Mouse (Mus musculus): Measurements from ENCODE around the gene Tbxas1. TPM values are rescaled to one million over a fixed set of nuclear protein-coding genes. Genes with fewer than 3 reads are reported as not detected.

The Tbxas1 gene
- polyA plus RNA-seq, 1 experiment from 2014 or later: 0.37 TPM

DNA sequence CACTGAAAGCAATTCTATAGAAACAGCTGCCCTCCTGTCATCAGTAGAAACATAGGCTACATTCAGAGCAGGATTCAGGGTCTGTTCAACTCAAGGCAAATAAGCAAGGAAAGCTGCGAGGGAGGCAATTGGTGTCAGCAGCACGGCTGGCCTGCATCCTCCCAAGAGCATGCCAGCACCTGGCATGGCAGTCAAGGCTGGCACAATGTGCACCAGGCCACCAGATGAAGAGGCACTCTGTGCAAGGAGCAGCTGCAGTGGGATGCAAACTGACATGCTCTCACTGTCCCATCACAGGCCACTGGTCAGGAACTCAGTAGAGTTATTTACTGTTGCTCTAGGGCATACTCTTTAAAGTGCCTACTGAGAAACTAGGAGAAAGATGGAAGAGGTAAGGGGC lies 34.8 kb upstream of the Tbxas1 start:
- POLR2A ChIA-PET: interaction anchor here (1.2 kb wide), 1 partner anchor 12 kb away, joined by 3 read pairs; no protein-coding TSS in a partner anchor
- CTCF ChIA-PET: interaction anchor here (1.4 to 2.1 kb wide), 2 partner anchors 9 to 104 kb away, joined by 3 to 9 read pairs; no protein-coding TSS in a partner anchor
- in situ Hi-C loops (cut with MboI; ENCODE audit: low pct_unique_long_range_greater_than_20kb): no loop called here
- no peak for TF ChIP-seq CTCF (IDR thresholded peaks at IDR 0.05)
- no peak for DNase-seq (ENCODE audit: low read depth, low spot score)
- ATAC-seq: no peak
- no peaks in the 10 kb centered on the region for H3K27me3 ChIP-seq

DNA sequence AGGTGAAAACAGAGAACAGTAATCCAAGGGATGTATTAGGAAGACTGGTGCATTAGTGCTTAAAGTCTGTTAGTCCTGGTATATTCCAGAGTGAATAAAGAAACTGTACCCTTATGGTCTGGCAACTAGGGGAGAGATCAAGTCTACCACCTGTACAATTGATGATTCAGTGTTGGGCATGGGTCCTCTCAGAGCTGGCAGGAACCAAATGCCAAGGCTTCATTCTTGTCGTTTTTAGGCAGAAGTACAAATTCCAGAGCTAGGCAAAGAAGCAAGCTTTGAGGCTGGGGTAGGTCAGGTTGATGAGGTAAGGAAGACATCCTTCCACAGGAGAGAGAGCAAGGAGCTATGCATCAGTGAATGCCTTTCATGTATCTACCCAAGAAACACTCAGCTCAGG lies 34.4 kb upstream of the Tbxas1 start:
- TF ChIP-seq CTCF (IDR thresholded peaks at IDR 0.05): no peak
- no peaks in the 10 kb centered on the region for H3K27me3 ChIP-seq
- in situ Hi-C loops (cut with MboI; ENCODE audit: low pct_unique_long_range_greater_than_20kb): no loop called here
- no peak for DNase-seq (ENCODE audit: low read depth, low spot score)
- no peak for ATAC-seq
- ChIA-PET POLR2A (interaction anchor here (0.9 to 1.2 kb wide), 2 partner anchors 13 to 54 kb away, joined by 3 read pairs; no protein-coding TSS in a partner anchor), CTCF (interaction anchor here (0.6 to 2.1 kb wide), 5 partner anchors 9 to 104 kb away, joined by 3 to 9 read pairs (median 3); no protein-coding TSS in a partner anchor)

- ChIA-PET CTCF (interaction anchor here (0.6 to 2.1 kb wide), 5 partner anchors 9 to 32 kb away, joined by 3 to 9 read pairs (median 3); no protein-coding TSS in a partner anchor), POLR2A (interaction anchor here (0.9 kb wide), 1 partner anchor 55 kb away, joined by 3 read pairs; no protein-coding TSS in a partner anchor)
- TF ChIP-seq CTCF (IDR thresholded peaks at IDR 0.05): no peak
- no peak for DNase-seq (ENCODE audit: low read depth, low spot score)
- H3K27me3 ChIP-seq: no peaks in the 10 kb centered on the region
- in situ Hi-C loops (cut with MboI; ENCODE audit: low pct_unique_long_range_greater_than_20kb): no loop called here
- no peak for ATAC-seq
Observed at GRCm38 (mm10) chr6:38841551-38841950, 33.7 kb upstream of the Tbxas1 start.

DNA sequence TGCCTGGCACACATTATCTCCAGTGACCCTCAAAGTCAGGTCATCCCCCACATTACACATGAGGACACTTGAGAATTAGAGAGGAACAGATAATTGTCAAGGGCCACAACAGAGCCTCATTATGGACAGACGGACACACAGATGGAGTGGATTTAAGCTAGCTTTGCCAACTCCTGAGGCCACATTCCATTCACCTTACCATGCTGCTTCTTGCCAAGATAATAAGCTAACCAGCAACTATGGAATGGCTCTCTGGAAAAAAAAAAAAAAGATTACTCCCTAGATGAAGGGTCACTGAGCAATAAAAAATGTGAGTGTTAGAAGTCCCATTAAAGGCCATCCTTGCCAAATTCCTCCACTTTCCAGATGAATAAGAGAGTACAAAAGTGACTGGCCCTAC lies 30.1 kb upstream of the Tbxas1 start:
- in situ Hi-C loops (cut with MboI; ENCODE audit: low pct_unique_long_range_greater_than_20kb): no loop called here
- POLR2A ChIA-PET: no interaction called here
- no peaks in the 10 kb centered on the region for H3K27me3 ChIP-seq
- no peak for TF ChIP-seq CTCF (IDR thresholded peaks at IDR 0.05)
- CTCF ChIA-PET: no interaction called here
- DNase-seq (ENCODE audit: low read depth, low spot score): no peak
- peak; percentile 71 for ATAC-seq

DNA sequence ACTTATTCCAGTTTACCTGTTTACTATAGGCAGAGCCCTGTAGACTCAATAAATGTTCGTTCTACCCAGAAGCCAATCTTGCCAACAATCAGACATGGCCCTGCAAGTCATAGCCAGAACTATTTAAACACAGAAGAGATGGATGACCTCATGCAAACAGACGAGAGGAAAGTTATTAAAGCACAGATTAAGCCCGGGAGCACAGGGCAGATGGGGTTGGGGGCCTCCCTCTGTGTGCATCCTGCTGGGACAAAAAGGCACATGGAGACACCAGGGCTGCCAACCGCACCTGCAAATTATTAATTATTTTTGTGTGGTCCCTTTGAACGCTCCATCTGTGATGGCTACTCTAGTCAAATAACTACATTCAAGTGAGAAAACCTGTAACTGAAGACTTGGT lies 29.3 kb upstream of the Tbxas1 start:
- no peaks in the 10 kb centered on the region for H3K27me3 ChIP-seq
- no peak for TF ChIP-seq CTCF (IDR thresholded peaks at IDR 0.05)
- ATAC-seq (no peak), DNase-seq (ENCODE audit: low read depth, low spot score) (no peak)
- POLR2A ChIA-PET: interaction anchor here (1.3 kb wide), 1 partner anchor 13 kb away, joined by 3 read pairs; no protein-coding TSS in a partner anchor
- CTCF ChIA-PET: no interaction called here
- in situ Hi-C loops (cut with MboI; ENCODE audit: low pct_unique_long_range_greater_than_20kb): no loop called here

DNA sequence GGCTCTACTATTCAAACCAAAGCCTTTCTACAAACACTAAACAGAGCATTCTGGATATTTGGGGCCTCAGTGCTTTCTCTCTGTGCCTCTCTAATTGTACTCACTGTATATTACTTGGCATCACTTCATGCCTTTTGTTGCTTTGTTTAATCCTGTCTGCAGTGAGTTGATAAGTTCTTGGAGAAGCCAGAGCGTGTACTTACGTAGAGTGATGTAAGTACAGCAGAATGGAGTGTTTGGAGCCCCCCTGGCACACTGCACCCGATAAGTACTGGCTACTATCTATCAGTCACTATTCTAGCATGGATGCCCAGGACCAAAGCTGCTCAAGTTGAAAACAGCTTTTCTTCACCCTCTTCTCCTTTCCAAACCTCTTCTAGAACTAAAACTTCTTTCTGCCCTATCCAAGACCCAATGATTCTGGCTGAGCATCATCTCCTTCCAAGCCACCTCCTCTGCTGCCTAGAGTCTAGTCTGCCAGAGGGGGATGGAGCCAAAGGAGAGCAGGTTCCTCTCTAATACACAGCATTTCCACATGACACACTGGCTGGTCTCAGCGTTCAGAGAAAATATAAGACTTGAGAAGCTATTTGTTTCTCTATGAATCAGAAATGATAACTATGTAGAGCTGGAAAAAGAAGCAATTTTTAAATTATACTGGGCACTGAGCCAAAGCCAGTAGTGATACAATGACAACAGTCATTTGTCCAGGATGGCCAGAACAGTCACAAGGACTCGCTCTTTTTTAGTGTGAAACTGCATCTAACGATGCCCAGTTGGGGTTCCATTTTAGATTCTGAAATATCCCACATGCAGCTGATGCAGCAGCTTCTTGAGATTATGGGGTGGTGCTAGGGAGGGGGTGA lies 28.6 kb upstream of the Tbxas1 start:
- ATAC-seq (peak; percentile 10), DNase-seq (ENCODE audit: low read depth, low spot score) (no peak)
- in situ Hi-C loops (cut with MboI; ENCODE audit: low pct_unique_long_range_greater_than_20kb): no loop called here
- CTCF ChIA-PET: interaction anchor here (1.0 to 1.5 kb wide), 3 partner anchors 9 to 15 kb away, joined by 3 to 6 read pairs (median 3); no protein-coding TSS in a partner anchor
- POLR2A ChIA-PET: interaction anchor here (0.5 to 1.3 kb wide), 2 partner anchors 12 to 211 kb away, joined by 3 read pairs; no protein-coding TSS in a partner anchor
- no peaks in the 10 kb centered on the region for H3K27me3 ChIP-seq
- no peak for TF ChIP-seq CTCF (IDR thresholded peaks at IDR 0.05)

- in situ Hi-C loops (cut with MboI; ENCODE audit: low pct_unique_long_range_greater_than_20kb): no loop called here
- DNase-seq (ENCODE audit: low read depth, low spot score) (no peak), ATAC-seq (no peak)
- POLR2A ChIA-PET: interaction anchor here (0.5 to 1.3 kb wide), 2 partner anchors 11 to 210 kb away, joined by 3 read pairs; no protein-coding TSS in a partner anchor
- CTCF ChIA-PET: interaction anchor here (1.2 to 1.5 kb wide), 2 partner anchors 11 to 14 kb away, joined by 3 to 6 read pairs; no protein-coding TSS in a partner anchor
- no peaks in the 10 kb centered on the region for H3K27me3 ChIP-seq
- TF ChIP-seq CTCF (IDR thresholded peaks at IDR 0.05): no peak
Observed at GRCm38 (mm10) chr6:38847447-38847846, 27.8 kb upstream of the Tbxas1 start.

DNA sequence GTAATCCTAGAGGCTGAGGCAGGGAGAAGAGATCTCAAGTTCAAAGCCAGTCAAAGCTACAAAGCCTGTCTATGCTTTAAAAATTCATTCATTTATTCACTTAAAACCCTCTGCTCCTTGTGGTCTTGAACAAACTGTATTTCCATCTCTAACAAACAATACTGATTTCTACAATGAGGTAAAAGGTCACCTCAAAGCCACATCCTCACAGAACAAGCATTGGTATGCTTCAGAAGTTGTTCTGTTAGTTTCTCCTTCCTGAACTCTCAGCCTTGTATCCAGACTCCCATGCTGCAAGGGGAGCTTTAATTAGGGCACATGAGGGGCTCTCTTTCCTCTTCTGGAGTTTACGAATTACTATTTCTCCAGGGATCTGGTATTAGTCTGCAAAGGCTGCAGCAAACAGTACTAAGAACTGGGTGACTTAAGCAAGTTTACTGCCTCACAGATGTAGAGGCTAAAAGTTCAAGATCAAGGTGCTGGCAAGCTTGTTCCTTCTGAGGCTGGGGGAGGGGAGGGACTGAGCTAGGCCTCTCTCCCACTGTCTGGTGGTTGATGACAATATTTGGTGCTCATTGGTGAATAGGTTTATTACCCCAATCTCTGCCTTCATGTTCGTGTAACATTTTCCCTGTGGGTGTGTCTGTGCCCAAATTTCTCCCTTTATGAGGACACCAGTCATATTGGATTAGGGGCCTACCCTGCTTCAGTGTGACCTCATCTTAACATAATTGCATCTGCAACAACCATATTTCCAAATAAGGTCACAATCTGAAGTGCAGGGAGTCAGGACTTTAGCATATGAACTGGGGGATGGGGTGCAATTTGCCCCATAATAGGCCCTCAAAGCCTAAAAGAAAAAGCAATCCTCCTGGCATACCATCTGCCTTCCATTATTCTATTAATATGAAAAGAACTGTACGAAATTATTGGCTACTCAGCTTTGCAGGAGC lies 27.0 kb upstream of the Tbxas1 start:
- no peaks in the 10 kb centered on the region for H3K27me3 ChIP-seq
- in situ Hi-C loops (cut with MboI; ENCODE audit: low pct_unique_long_range_greater_than_20kb): no loop called here
- POLR2A ChIA-PET: no interaction called here
- ATAC-seq: no peak
- CTCF ChIA-PET: no interaction called here
- no peak for TF ChIP-seq CTCF (IDR thresholded peaks at IDR 0.05)
- DNase-seq (ENCODE audit: low read depth, low spot score): no peak

DNA sequence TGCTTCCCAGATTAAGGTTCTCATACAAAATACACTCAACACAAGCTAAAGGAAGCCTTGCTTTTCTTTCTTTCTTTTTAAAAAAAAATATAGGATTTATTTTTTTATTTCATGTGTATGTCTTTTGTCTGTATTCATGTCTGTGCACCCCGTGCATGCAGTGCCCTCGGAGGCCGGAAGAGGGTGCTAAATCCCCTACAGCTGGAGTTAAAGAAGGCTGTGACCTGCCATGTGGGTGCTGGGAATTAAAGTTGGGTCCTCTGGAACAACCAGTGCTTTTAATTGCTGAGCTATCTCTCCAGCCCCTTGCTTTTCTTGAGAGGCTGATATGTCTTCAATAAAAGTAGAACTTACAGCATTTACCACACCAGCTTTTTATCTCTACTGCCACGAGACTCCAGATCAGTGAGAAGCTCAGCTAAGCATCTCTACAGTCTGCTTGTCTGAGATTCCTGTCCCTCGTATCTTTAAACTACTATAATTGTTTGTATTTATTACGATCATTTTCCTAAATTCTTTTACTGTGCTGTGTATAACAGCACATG lies 24.4 kb upstream of the Tbxas1 start:
- ATAC-seq: no peak
- in situ Hi-C loops (cut with MboI; ENCODE audit: low pct_unique_long_range_greater_than_20kb): no loop called here
- CTCF ChIA-PET: interaction anchor here (1.3 kb wide), 3 partner anchors 8 to 114 kb away, joined by 3 to 4 read pairs (median 3); no protein-coding TSS in a partner anchor
- TF ChIP-seq CTCF (IDR thresholded peaks at IDR 0.05): no peak
- no peaks in the 10 kb centered on the region for H3K27me3 ChIP-seq
- no peak for DNase-seq (ENCODE audit: low read depth, low spot score)
- POLR2A ChIA-PET: no interaction called here

GRCm38 (mm10) chr6:38851740-38852139 lies 23.5 kb upstream of the Tbxas1 start:
- in situ Hi-C loops (cut with MboI; ENCODE audit: low pct_unique_long_range_greater_than_20kb): no loop called here
- POLR2A ChIA-PET: no interaction called here
- no peak for DNase-seq (ENCODE audit: low read depth, low spot score)
- no peak for ATAC-seq
- TF ChIP-seq CTCF (IDR thresholded peaks at IDR 0.05): no peak
- H3K27me3 ChIP-seq: no peaks in the 10 kb centered on the region
- CTCF ChIA-PET: interaction anchor here (1.3 kb wide), 1 partner anchor 115 kb away, joined by 3 read pairs; no protein-coding TSS in a partner anchor

All from Patski (cell line).